Mouse (Mus musculus): ENCODE results near the gene Tagln2.

DNA sequence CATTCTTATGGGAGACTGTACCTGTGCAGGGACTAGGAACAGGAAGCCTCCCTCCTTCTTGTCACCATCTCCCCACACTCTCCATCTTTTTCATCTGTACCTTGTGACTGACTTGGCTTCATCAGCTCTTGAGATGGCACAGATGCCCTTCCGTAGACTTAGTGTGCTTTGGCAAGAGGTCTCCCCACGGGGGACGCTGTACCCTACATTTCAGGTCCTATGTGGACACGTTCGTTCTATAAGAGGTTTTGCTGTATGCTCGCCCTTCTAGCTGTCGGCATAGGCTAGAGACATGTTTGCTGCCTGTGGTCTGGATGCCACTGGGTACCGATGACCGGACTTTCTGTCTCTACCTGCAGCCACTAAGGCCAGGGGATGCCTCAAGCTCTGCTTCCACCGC lies 27.6 kb downstream of the Tagln2 start:
- TF ChIP-seq POLR2A (IDR thresholded peaks at IDR 0.05; ENCODE audit: borderline replicate concordance, control insufficient read depth, low read depth, low read length) (no peak), CTCF (IDR thresholded peaks at IDR 0.05; ENCODE audit: control insufficient read depth, insufficient read depth, low read length) (no peak)

Data from bone marrow, adult 2 months (tissue).